Mouse (Mus musculus): Measurements from ENCODE around the gene Slc26a8. TPM values are rescaled to one million over a fixed set of nuclear protein-coding genes. Genes with fewer than 3 reads are reported as not detected.

The Slc26a8 gene
- polyA plus RNA-seq, 1 experiment from 2014 or later: 0.91 TPM

DNA sequence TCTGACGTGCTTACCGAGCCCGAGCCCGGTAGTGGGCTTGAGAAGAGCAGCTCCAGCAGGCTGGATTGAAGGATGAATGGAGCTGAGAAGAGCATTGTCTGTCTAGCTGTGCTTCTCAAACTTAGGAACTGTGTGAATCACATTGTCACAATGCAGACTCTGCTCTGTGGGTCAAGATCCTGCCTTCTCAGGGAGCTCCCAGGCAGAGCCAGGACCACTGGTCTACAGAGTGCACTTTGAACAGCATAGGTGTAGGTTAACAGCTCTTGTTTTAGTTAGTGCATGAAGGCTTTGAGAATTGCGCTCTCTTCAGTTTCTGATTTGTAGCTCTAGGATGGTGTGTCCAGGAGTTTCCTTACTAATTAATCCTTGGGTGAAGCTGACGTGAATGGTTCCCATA is 21.2 kb upstream of the Slc26a8 start:
- Histone ChIP-seq H3K36me3 (peaks cover 27% of the 10 kb centered on the region), H3K4me3 (no peak overlapping the region), H3K4me2 (replicated peaks) (no peak overlapping the region), H3K9me3 (no peaks in the 10 kb centered on the region), H3K27ac (replicated peaks) (no peak overlapping the region), H3K9ac (replicated peaks) (no peak overlapping the region), H3K27me3 (no peaks in the 10 kb centered on the region), H3K4me1 (peaks cover 9% of the 10 kb centered on the region; the same call in 1 of the 2 replicates)
- 91% methylated on average over 6 of the region's 6 CpGs for WGBS
- no peak for ATAC-seq (ENCODE audit: low FRiP score, low read depth)

DNA sequence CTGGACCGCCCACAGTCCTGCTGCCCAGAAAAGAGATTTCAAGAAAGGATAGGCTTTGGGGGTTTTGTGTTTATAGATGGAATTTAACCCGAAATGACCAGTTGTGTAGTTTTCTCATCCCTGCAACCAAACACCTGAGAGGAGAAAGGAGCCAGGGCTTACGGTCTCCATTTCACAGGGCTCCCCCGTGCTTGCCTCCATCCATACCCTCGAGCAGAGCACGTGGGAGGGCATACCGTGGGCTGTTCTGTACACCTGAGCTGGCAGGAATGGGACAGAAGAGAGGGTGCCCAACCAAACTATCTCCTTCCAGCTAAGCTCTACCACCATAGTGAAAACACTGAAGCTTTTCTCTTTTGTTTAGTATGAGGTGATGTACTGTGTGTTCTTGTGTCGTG is 20.3 kb upstream of the Slc26a8 start:
- H3K9me3 ChIP-seq: no peaks in the 10 kb centered on the region
- H3K27ac ChIP-seq (replicated peaks): no peak overlapping the region
- no peak overlapping the region for H3K4me2 ChIP-seq (replicated peaks)
- no peak for ATAC-seq (ENCODE audit: low FRiP score, low read depth)
- WGBS: 93% methylated on average over 8 of the region's 8 CpGs
- H3K9ac ChIP-seq (replicated peaks): no peak overlapping the region
- no peak overlapping the region for H3K4me3 ChIP-seq
- H3K27me3 ChIP-seq: no peaks in the 10 kb centered on the region
- H3K4me1 ChIP-seq: peaks cover 9% of the 10 kb centered on the region; the same call in 1 of the 2 replicates
- peaks cover 17% of the 10 kb centered on the region for H3K36me3 ChIP-seq

DNA sequence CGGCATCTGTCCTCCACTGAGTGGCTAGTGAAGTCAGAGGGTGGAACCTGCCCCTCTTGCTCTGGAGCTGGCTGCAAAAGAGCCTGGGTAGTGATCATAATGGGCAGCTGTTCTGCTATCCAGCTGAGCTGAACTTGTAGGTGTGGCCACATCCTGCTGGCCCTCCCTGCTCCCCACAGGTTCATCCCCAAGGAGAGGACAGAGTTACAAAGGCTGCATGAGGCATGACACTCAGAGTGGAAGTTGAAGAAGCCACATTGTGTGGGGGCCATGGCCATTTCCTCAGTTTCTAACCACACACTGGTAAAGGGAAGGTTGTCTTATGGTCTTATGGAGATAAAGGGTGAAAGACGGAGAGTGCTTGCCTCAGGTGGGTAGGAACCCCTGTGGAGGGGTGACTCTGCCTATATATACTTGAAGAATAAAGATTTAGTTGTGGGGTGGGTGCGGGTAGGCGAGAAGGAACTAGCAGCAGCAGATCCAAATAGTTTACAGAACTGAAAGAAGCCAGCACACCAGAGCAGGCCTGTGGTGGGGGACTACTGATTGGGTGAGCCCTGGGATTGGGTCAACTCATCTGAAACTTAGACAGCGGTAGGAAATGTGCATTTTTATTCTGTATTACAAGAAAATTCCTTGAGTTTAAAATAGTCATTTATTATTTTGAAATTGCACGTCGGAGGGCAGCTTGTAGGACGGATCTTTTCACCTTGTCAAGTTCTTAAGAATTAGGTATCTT is 19.7 kb upstream of the Slc26a8 start:
- no peak for ATAC-seq (ENCODE audit: low FRiP score, low read depth)
- Histone ChIP-seq H3K4me3 (no peak overlapping the region), H3K36me3 (peaks cover 12% of the 10 kb centered on the region), H3K9me3 (no peaks in the 10 kb centered on the region), H3K4me1 (peaks cover 9% of the 10 kb centered on the region; the same call in 1 of the 2 replicates), H3K9ac (replicated peaks) (no peak overlapping the region), H3K4me2 (replicated peaks) (no peak overlapping the region), H3K27me3 (no peaks in the 10 kb centered on the region), H3K27ac (replicated peaks) (no peak overlapping the region)
- 84% methylated on average over 8 of the region's 8 CpGs for WGBS

DNA sequence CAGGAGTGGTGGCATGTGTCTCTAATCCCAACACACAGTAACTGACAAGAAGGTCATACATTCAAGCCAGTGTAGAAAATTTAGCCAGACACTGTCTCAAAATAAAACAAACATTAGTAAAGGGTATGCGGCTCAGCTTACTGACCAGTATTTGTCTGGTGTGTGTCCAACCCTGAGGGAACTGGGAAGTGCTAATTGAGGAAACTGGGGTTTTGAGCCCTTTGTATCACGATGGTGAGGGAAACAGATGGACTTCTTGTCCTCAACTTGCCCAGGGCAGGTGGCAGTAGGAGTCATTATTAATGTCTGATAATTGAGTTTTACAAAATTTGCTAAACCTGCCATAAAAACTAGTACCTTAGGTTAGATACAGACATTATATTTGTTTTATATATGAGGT is 19.0 kb upstream of the Slc26a8 start:
- no peaks in the 10 kb centered on the region for H3K27me3 ChIP-seq
- WGBS: 64% methylated on average over 2 of the region's 2 CpGs

DNA sequence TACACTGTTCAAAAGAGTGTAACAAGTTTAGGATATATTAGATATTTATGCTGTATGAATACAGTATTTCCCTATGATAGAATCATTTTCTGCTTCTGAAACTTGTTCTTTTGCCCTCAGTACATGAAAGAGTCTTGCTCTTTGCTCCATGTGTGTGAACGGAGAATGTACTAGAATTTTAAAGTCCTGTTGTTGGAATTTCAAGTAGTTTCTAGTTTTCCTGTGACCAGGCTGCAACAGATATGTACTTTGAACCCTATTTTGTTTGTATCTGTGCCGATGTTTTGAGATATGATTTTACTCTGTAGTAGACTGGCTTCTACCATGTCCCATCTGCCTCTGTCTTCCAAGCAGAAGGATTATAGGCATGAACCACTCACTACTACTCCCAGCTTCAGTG is 17.8 kb upstream of the Slc26a8 start:
- Histone ChIP-seq H3K27me3 (no peaks in the 10 kb centered on the region), H3K4me3 (no peak overlapping the region), H3K9me3 (no peaks in the 10 kb centered on the region), H3K4me1 (peaks cover 9% of the 10 kb centered on the region; the same call in 1 of the 2 replicates), H3K36me3 (no peaks in the 10 kb centered on the region), H3K27ac (replicated peaks) (no peak overlapping the region), H3K9ac (replicated peaks) (no peak overlapping the region), H3K4me2 (replicated peaks) (no peak overlapping the region)
- ATAC-seq (ENCODE audit: low FRiP score, low read depth): no peak
- WGBS: 95% methylated on average over 2 of the region's 2 CpGs

More for the DNA sequence above, 19.0 kb upstream of the Slc26a8 start:
- Histone ChIP-seq H3K4me3 (no peak overlapping the region), H3K4me2 (replicated peaks) (no peak overlapping the region), H3K4me1 (peaks cover 9% of the 10 kb centered on the region; the same call in 1 of the 2 replicates), H3K27ac (replicated peaks) (no peak overlapping the region), H3K9ac (replicated peaks) (no peak overlapping the region), H3K9me3 (no peaks in the 10 kb centered on the region), H3K36me3 (peaks cover 4% of the 10 kb centered on the region)
- ATAC-seq (ENCODE audit: low FRiP score, low read depth): no peak

DNA sequence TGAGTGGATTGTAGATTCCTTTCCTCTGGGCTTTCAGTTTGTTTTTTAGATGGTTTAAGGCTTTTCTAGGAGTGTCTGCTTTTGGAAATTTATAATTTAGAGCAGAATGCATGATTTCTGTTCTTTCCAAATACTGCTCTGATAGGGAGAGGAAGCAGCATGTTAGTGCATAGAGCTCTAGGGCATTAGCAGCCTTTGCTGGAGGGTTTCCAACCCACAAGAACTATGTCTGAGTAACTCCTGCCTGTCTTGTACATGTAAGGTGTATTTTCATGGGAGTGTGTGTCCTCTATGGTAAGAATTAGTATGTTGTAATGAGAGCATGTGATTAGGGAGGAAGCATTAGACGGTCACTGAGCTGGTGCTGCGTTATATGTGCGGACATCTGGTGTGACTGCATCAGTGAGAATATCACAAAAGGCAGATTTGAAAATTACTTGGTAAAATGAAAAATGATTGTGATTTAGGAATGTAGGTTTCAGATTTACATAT is 17.1 kb upstream of the Slc26a8 start:
- no peak overlapping the region for H3K4me2 ChIP-seq (replicated peaks)

DNA sequence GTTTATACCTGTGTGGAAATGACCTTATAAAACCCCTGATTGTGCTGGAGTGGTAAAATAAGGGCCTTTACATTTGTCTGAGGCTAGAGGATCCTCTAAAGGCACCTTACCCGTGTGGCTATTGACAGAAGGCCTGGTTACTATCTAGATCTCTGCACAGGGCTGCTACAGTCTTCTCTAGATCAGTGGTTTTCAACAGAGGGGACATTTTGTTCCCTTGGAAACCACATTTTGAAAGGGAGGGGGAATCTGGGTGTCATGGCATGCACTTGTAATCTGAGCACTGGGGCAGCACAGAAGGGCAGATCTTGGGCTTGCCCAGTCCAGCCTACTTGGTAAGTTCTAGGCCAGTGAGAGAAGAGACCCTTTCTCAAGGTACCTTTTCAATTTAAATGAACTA is 16.7 kb upstream of the Slc26a8 start:
- no peak overlapping the region for H3K9ac ChIP-seq (replicated peaks)
- H3K27ac ChIP-seq (replicated peaks): no peak overlapping the region
- ATAC-seq (ENCODE audit: low FRiP score, low read depth): no peak
- H3K4me2 ChIP-seq (replicated peaks): no peak overlapping the region
- H3K36me3 ChIP-seq: no peaks in the 10 kb centered on the region
- no peaks in the 10 kb centered on the region for H3K27me3 ChIP-seq
- no peak overlapping the region for H3K4me3 ChIP-seq
- 48% methylated on average over 1 of the region's 1 CpGs for WGBS
- no peaks in the 10 kb centered on the region for H3K9me3 ChIP-seq
- peaks cover 9% of the 10 kb centered on the region; the same call in 1 of the 2 replicates for H3K4me1 ChIP-seq

More for the DNA sequence above, 17.1 kb upstream of the Slc26a8 start:
- ATAC-seq (ENCODE audit: low FRiP score, low read depth): no peak
- Histone ChIP-seq H3K4me3 (no peak overlapping the region), H3K4me1 (peaks cover 9% of the 10 kb centered on the region; the same call in 1 of the 2 replicates), H3K27ac (replicated peaks) (no peak overlapping the region), H3K36me3 (no peaks in the 10 kb centered on the region), H3K9ac (replicated peaks) (no peak overlapping the region), H3K27me3 (no peaks in the 10 kb centered on the region), H3K9me3 (no peaks in the 10 kb centered on the region)
- 94% methylated on average over 3 of the region's 3 CpGs for WGBS

DNA sequence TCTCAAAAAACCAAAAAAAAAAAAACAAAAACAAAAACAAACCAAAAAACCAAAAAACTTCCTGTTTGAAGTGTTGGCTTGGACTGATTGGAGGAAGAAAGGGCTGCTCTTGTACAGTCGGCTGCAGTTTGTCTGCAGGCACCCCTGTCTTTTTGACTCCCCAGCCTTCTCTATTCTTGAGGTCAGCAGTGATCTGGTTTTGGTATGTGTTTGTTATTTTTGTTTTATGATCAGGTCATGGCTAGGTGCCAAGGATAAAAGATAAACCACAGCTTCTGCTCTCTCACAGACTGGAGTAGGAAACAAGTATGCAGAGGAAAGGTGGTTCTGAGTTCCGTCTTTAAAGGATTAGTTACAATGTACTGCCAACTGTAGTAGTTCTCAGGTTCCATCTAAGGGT is 12.6 kb upstream of the Slc26a8 start:
- Histone ChIP-seq H3K36me3 (no peaks in the 10 kb centered on the region), H3K27ac (replicated peaks) (no peak overlapping the region), H3K9me3 (no peaks in the 10 kb centered on the region), H3K4me3 (no peak overlapping the region), H3K9ac (replicated peaks) (no peak overlapping the region), H3K27me3 (no peaks in the 10 kb centered on the region), H3K4me1 (peaks cover 13% of the 10 kb centered on the region), H3K4me2 (replicated peaks) (no peak overlapping the region)
- no peak for ATAC-seq (ENCODE audit: low FRiP score, low read depth)
- WGBS: 80% methylated on average over 2 of the region's 2 CpGs

DNA sequence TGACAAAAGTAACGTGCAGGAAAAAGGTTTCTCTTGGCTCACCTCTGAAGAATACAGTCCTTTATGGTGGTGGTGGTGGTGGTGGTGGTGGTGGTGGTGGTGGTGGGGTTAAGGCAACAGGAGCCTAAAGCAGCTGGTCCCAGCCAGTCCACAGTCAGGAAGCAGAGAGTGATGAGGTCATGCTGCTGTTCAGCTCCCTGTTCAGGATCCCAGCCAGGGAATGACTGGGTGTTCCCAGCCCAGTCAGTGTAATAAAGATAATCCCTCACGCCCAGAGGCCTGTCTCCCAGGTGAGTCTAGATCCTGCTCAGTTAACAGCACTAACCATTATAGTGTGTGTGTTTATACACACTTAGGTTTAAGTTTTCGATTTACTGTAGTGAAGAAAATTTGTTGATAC is 11.7 kb upstream of the Slc26a8 start:
- ATAC-seq (ENCODE audit: low FRiP score, low read depth): no peak
- Histone ChIP-seq H3K4me3 (no peak overlapping the region), H3K4me1 (peaks cover 19% of the 10 kb centered on the region), H3K9ac (replicated peaks) (no peak overlapping the region), H3K4me2 (replicated peaks) (no peak overlapping the region), H3K27me3 (no peaks in the 10 kb centered on the region), H3K27ac (replicated peaks) (no peak overlapping the region), H3K9me3 (no peaks in the 10 kb centered on the region), H3K36me3 (no peaks in the 10 kb centered on the region)
- WGBS: 88% methylated on average over 3 of the region's 3 CpGs

DNA sequence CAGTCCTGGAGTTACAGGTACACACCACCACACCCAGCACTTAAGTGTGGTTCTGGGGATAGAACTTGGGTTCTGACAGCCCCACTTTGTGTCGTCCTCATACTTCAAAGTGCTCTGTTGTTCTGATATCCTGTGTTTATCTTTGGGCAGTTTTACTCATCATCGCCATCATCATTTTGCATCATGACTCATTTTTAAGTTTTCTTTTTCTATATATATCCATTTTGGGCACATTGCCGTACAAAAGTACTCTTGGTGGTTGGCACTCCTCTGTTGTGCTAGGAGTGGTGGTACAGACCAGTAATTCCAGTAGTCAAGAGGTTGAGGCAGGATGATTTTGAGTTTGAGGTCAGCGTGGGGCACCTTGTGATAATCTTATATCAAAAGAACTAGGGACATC is 11.1 kb upstream of the Slc26a8 start:
- Histone ChIP-seq H3K9me3 (no peaks in the 10 kb centered on the region), H3K27me3 (no peaks in the 10 kb centered on the region), H3K36me3 (no peaks in the 10 kb centered on the region), H3K27ac (replicated peaks) (no peak overlapping the region), H3K4me2 (replicated peaks) (no peak overlapping the region), H3K4me3 (no peak overlapping the region), H3K4me1 (peaks cover 20% of the 10 kb centered on the region), H3K9ac (replicated peaks) (no peak overlapping the region)
- no peak for ATAC-seq (ENCODE audit: low FRiP score, low read depth)
- 97% methylated on average over 4 of the region's 4 CpGs for WGBS

DNA sequence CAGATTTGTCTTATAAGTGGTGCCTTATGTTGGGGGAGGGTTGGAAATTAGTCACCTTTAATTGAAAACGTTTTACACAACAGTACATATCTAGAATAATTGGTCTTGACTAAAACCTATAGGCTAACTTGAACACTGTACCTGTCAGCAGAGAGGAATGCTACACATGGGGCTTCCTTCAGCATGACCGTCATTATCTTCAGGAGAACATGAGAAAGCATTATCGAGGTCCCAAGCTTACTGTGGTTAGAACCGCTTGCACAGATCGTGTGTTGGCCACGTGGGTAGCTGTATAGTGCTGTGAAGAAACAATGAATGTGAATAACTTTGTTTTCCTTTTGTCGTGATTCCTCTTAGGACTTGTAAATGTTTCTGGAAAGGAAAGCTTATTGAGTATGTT is 9.8 kb upstream of the Slc26a8 start:
- Histone ChIP-seq H3K9me3 (no peaks in the 10 kb centered on the region), H3K27ac (replicated peaks) (no peak overlapping the region), H3K4me2 (replicated peaks) (no peak overlapping the region), H3K27me3 (no peaks in the 10 kb centered on the region), H3K4me1 (peaks cover 24% of the 10 kb centered on the region), H3K36me3 (no peaks in the 10 kb centered on the region), H3K4me3 (no peak overlapping the region), H3K9ac (replicated peaks) (no peak overlapping the region)
- ATAC-seq (ENCODE audit: low FRiP score, low read depth): no peak
- 89% methylated on average over 7 of the region's 7 CpGs for WGBS

DNA sequence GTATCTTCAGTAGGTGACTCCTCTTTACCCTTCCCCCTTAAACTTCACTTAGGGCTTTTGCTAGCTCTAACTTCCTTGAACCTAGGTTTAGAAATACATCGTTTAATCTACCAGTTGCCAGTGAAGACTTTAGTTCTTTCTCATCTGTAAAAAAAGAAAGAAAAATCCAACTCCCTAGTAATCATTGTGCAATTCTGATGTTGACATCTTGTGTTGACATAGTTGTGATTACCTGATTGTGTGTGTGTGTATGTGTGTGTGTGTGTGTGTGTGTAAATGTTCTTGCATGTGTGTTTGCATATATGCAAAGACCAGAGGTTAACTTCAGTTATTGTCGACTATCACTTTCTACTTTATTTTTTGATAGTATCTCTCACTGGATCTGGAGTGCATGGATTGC is 8.6 kb upstream of the Slc26a8 start:
- Histone ChIP-seq H3K27ac (replicated peaks) (no peak overlapping the region), H3K36me3 (no peaks in the 10 kb centered on the region), H3K4me3 (no peak overlapping the region), H3K4me1 (peaks cover 31% of the 10 kb centered on the region), H3K27me3 (no peaks in the 10 kb centered on the region), H3K4me2 (replicated peaks) (no peak overlapping the region), H3K9ac (replicated peaks) (no peak overlapping the region), H3K9me3 (no peaks in the 10 kb centered on the region)
- 94% methylated on average over 2 of the region's 2 CpGs for WGBS
- ATAC-seq (ENCODE audit: low FRiP score, low read depth): no peak

DNA sequence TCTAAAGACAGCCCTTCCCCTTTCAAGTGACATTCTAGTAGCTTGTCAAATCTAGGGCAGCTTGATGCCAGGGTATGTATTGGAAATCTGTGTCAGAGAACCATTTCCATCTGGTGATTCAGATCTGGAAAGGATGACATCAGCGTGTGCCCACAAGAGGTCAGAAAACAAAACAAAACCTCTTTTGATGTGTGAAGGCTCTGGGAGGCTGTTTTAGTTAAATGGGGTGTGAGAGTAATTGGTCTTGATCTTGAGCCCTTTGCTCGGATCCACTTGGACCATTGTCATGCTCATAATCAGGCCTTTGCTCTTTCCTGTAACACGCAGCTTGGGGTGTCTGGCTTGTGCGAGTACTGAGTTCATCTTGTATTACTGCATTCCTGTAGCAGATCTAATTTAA is 8.2 kb upstream of the Slc26a8 start:
- Histone ChIP-seq H3K9me3 (no peaks in the 10 kb centered on the region), H3K9ac (replicated peaks) (no peak overlapping the region), H3K27me3 (no peaks in the 10 kb centered on the region), H3K36me3 (no peaks in the 10 kb centered on the region), H3K27ac (replicated peaks) (no peak overlapping the region), H3K4me2 (replicated peaks) (no peak overlapping the region), H3K4me3 (no peak overlapping the region), H3K4me1 (peaks cover 36% of the 10 kb centered on the region)
- no peak for ATAC-seq (ENCODE audit: low FRiP score, low read depth)
- 40% methylated on average over 4 of the region's 4 CpGs for WGBS
